Mouse (Mus musculus) leukemia stem cell, adult 10-12 weeks (primary cell): ENCODE measurements around the gene Fgf11. TPM values are rescaled to one million over a fixed set of nuclear protein-coding genes. Genes with fewer than 3 reads are reported as not detected.

Source experiments
- polyA plus RNA-seq: library from polyadenylated mRNA; stranded (reverse); fragments of >175 nt; gene quantifications from 2 replicates; pipeline ENCODE4 v1.2.3, GENCODE M21; 2012; ENCODE audit warnings: low replicate concordance

Fgf11 gene
- 0.07 and 0.47 TPM in 2 replicates for polyA plus RNA-seq

GRCm38 (mm10) chr11:69801379-69801977 is at the start of gene Fgf11:
Gene Fgf11 (minus strand): TSS chr11:69801857.

GRCm38 (mm10) chr11:69846198-69846680 is 44.6 kb upstream of the Fgf11 start, which contains the start of gene Plscr3:
Gene Plscr3 (plus strand): TSS chr11:69846376.

GRCm38 (mm10) chr11:69837952-69838713 is 36.5 kb upstream of the Fgf11 start, which contains the start of gene Tmem256:
Gene Tmem256 (plus strand): TSS chr11:69838514.

GRCm38 (mm10) chr11:69837604-69837951 is 35.9 kb upstream of the Fgf11 start, which contains the start of gene Nlgn2:
Gene Nlgn2 (minus strand): TSS chr11:69837784.

GRCm38 (mm10) chr11:69822080-69822479 is 20.4 kb upstream of the Fgf11 start, which contains the start of gene Spem1:
Gene Spem1 (minus strand): TSS chr11:69822180.

GRCm38 (mm10) chr11:69818365-69818764 is 16.7 kb upstream of the Fgf11 start, which contains the start of gene Spem2:
Gene Spem2 (minus strand): TSS chr11:69818465.

GRCm38 (mm10) chr11:69815155-69815554 is 13.5 kb upstream of the Fgf11 start, which contains the start of gene Gm39566:
Gene Gm39566 (minus strand): TSS chr11:69815298.

GRCm38 (mm10) chr11:69804972-69805909 is 3.6 kb upstream of the Fgf11 start, which contains the start of gene Tmem102:
Gene Tmem102 (minus strand): TSS chr11:69805624.

GRCm38 (mm10) chr11:69795168-69795982 is 6.3 kb downstream of the Fgf11 start, which contains the start of gene Chrnb1:
Gene Chrnb1 (minus strand): TSS chr11:69795943.

GRCm38 (mm10) chr11:69765221-69766125 is 36.2 kb downstream of the Fgf11 start, which contains the start of gene Zbtb4:
Gene Zbtb4 (plus strand): TSS chr11:69765912.

GRCm38 (mm10) chr11:69761868-69762267 is 39.8 kb downstream of the Fgf11 start, which contains the start of gene Slc35g3:
Gene Slc35g3 (minus strand): TSS chr11:69761968.

GRCm38 (mm10) chr11:69758478-69758970 is 43.1 kb downstream of the Fgf11 start, which contains the start of gene Polr2a:
Gene Polr2a (minus strand): TSS chr11:69758637.

Other genes with a start within 250 kb of the Fgf11 start
- gene Efnb3, start 241.7 kb downstream of the Fgf11 start, polyA plus RNA-seq: 1.6 and 2.7 TPM in 2 replicates
- 6.9 and 45.7 TPM in 2 replicates for gene Wrap53, start 221.6 kb downstream of the Fgf11 start, polyA plus RNA-seq
- gene Trp53, start 221.5 kb downstream of the Fgf11 start, polyA plus RNA-seq: 119 and 129 TPM in 2 replicates
- gene Atp1b2, start 195.9 kb downstream of the Fgf11 start, polyA plus RNA-seq: 171 and 259 TPM in 2 replicates
- gene Shbg, start 184.0 kb downstream of the Fgf11 start, polyA plus RNA-seq: not detected in 2 replicates
- gene Sat2, start 179.8 kb downstream of the Fgf11 start, polyA plus RNA-seq: not detected in 2 replicates
- 91.8 and 97.5 TPM in 2 replicates for gene Fxr2, start 168.9 kb downstream of the Fgf11 start, polyA plus RNA-seq
- 0.44 TPM in 1 of 2 replicates, not detected in the other for gene Sox15, start 146.5 kb downstream of the Fgf11 start, polyA plus RNA-seq
- gene Mpdu1, start 139.2 kb downstream of the Fgf11 start, polyA plus RNA-seq: 24.1 and 29.9 TPM in 2 replicates
- 26.6 and 82.4 TPM in 2 replicates for gene Cd68, start 135.7 kb downstream of the Fgf11 start, polyA plus RNA-seq
- gene Eif4a1, start 129.4 kb downstream of the Fgf11 start, polyA plus RNA-seq: 226 and 408 TPM in 2 replicates
- 128 and 137 TPM in 2 replicates for gene Senp3, start 119.8 kb downstream of the Fgf11 start, polyA plus RNA-seq
- gene Tnfsf13, start 116.1 kb downstream of the Fgf11 start, polyA plus RNA-seq: 2.3 and 5.0 TPM in 2 replicates
- 9.0 and 9.7 TPM in 2 replicates for gene Tnfsf12, start 106.0 kb downstream of the Fgf11 start, polyA plus RNA-seq
- 6.6 and 8.1 TPM in 2 replicates for gene Tnfsfm13, start 105.8 kb downstream of the Fgf11 start, polyA plus RNA-seq
- gene Polr2a, start 43.2 kb downstream of the Fgf11 start, polyA plus RNA-seq: 92.9 and 194 TPM in 2 replicates
- gene Slc35g3, start 39.9 kb downstream of the Fgf11 start, polyA plus RNA-seq: not detected in 2 replicates
- 38.9 and 47.4 TPM in 2 replicates for gene Zbtb4, start 35.9 kb downstream of the Fgf11 start, polyA plus RNA-seq
- 0.18 and 0.20 TPM in 2 replicates for gene Chrnb1, start 5.9 kb downstream of the Fgf11 start, polyA plus RNA-seq
- not detected in 2 replicates for gene Tmem102, start 3.8 kb upstream of the Fgf11 start, polyA plus RNA-seq
- 0.07 TPM in 1 of 2 replicates, not detected in the other for gene Gm39566, start 13.4 kb upstream of the Fgf11 start, polyA plus RNA-seq
- not detected in 2 replicates for gene Spem2, start 16.6 kb upstream of the Fgf11 start, polyA plus RNA-seq
- not detected in 2 replicates for gene Spem1, start 20.3 kb upstream of the Fgf11 start, polyA plus RNA-seq
- gene Nlgn2, start 35.9 kb upstream of the Fgf11 start, polyA plus RNA-seq: 3.7 and 5.0 TPM in 2 replicates
- 531 and 1,176 TPM in 2 replicates for gene Tmem256, start 36.7 kb upstream of the Fgf11 start, polyA plus RNA-seq
- gene Plscr3, start 44.5 kb upstream of the Fgf11 start, polyA plus RNA-seq: 64.9 and 78.2 TPM in 2 replicates
- gene Tnk1, start 56.9 kb upstream of the Fgf11 start, polyA plus RNA-seq: 2.0 and 2.3 TPM in 2 replicates
- gene Tmem95, start 76.2 kb upstream of the Fgf11 start, polyA plus RNA-seq: not detected in 2 replicates
- 1.4 and 2.2 TPM in 2 replicates for gene Kctd11, start 79.5 kb upstream of the Fgf11 start, polyA plus RNA-seq
- 28.9 and 53.7 TPM in 2 replicates for gene Acap1, start 93.7 kb upstream of the Fgf11 start, polyA plus RNA-seq
- gene 2810408A11Rik, start 99.1 kb upstream of the Fgf11 start, polyA plus RNA-seq: 0.18 and 0.33 TPM in 2 replicates
- gene Neurl4, start 99.2 kb upstream of the Fgf11 start, polyA plus RNA-seq: 131 and 182 TPM in 2 replicates
- gene Gps2, start 112.0 kb upstream of the Fgf11 start, polyA plus RNA-seq: 157 and 339 TPM in 2 replicates
- 1,855 and 2,103 TPM in 2 replicates for gene Eif5a, start 120.1 kb upstream of the Fgf11 start, polyA plus RNA-seq
- gene Ybx2, start 133.9 kb upstream of the Fgf11 start, polyA plus RNA-seq: 0.99 TPM in 1 of 2 replicates, not detected in the other
- gene Slc2a4, start 146.3 kb upstream of the Fgf11 start, polyA plus RNA-seq: 2.4 and 14.7 TPM in 2 replicates
- gene Cldn7, start 162.9 kb upstream of the Fgf11 start, polyA plus RNA-seq: 0.62 TPM in 1 of 2 replicates, not detected in the other
- gene Ctdnep1, start 179.3 kb upstream of the Fgf11 start, polyA plus RNA-seq: 151 and 407 TPM in 2 replicates
- 7.0 and 11.8 TPM in 2 replicates for gene Elp5, start 180.7 kb upstream of the Fgf11 start, polyA plus RNA-seq
- 126 and 157 TPM in 2 replicates for gene Gabarap, start 189.3 kb upstream of the Fgf11 start, polyA plus RNA-seq
- gene Phf23, start 193.9 kb upstream of the Fgf11 start, polyA plus RNA-seq: 43.8 and 51.3 TPM in 2 replicates
- gene Dvl2, start 198.7 kb upstream of the Fgf11 start, polyA plus RNA-seq: 32.3 and 38.3 TPM in 2 replicates
- gene Acadvl, start 213.6 kb upstream of the Fgf11 start, polyA plus RNA-seq: 24.5 and 26.3 TPM in 2 replicates
- 4.8 and 5.4 TPM in 2 replicates for gene Dlg4, start 215.1 kb upstream of the Fgf11 start, polyA plus RNA-seq